Mouse (Mus musculus) thymus, adult 2 months (tissue): ENCODE data around the gene Sdccag8.

Source experiments
- CTCF ChIP-seq: fragments of 200-500 bp; IDR thresholded peaks from 2 replicates; pipeline ENCODE4 v1.5.1; 2012; ENCODE audit warnings: mild to moderate bottlenecking, control low read depth, low read length, moderate library complexity, borderline replicate concordance; ENCODE audit not compliant: control insufficient read depth, poor library complexity, insufficient read depth; ENCODE audit errors: extremely low read depth
- POLR2A ChIP-seq: fragments of 200-500 bp; IDR thresholded peaks from 2 replicates; pipeline ENCODE4 v1.6.1; 2012; ENCODE audit warnings: mild to moderate bottlenecking, low read length, control low read depth, moderate library complexity; ENCODE audit not compliant: control insufficient read depth, poor library complexity, insufficient read depth; ENCODE audit errors: extremely low read depth

GRCm38 (mm10) chr1:177030669-177031068 is 216.2 kb downstream of the Sdccag8 start:
- no peak for TF ChIP-seq CTCF
- no peak for TF ChIP-seq POLR2A
